Mouse (Mus musculus): ENCODE measurements around the gene Rtn1.

The Rtn1 gene

GRCm38 (mm10) chr12:72227731-72228130 lies 181.1 kb downstream of the Rtn1 start:
- DNase-seq: no peak

GRCm38 (mm10) chr12:72225371-72225770 lies 183.5 kb downstream of the Rtn1 start:
- no peak for DNase-seq

GRCm38 (mm10) chr12:72223557-72224102 lies 185.2 kb downstream of the Rtn1 start:
- no peak for DNase-seq

- DNase-seq: no peak
These were observed 195.3 kb downstream of the Rtn1 start for GRCm38 (mm10) chr12:72213554-72213953.

- DNase-seq: no peak
These were observed 208.0 kb downstream of the Rtn1 start for GRCm38 (mm10) chr12:72200828-72201227.

- no peak for DNase-seq
These were observed 210.8 kb downstream of the Rtn1 start for GRCm38 (mm10) chr12:72197925-72198486.

- no peak for DNase-seq
These were observed 211.4 kb downstream of the Rtn1 start for GRCm38 (mm10) chr12:72197434-72197833.

GRCm38 (mm10) chr12:72184929-72185328 lies 223.9 kb downstream of the Rtn1 start, which contains the start of gene Ccdc175:
TSS of gene Ccdc175 (minus strand) at chr12:72185029.
- no peak for DNase-seq

GRCm38 (mm10) chr12:72179561-72179960 lies 229.3 kb downstream of the Rtn1 start:
- no peak for DNase-seq

- no peak for DNase-seq
These were observed 230.5 kb downstream of the Rtn1 start for GRCm38 (mm10) chr12:72178322-72178721.

Data from thymus, postnatal 14 days (tissue).